Mouse (Mus musculus) liver, adult 2 months (tissue): Measurements from ENCODE around the gene Gpc6. TPM values are rescaled to one million over a fixed set of nuclear protein-coding genes. Genes with fewer than 3 reads are reported as not detected.

Source experiments
- DNase-seq: peaks from one replicate; pipeline ENCODE4 v3.0.0-alpha.2; 2011; ENCODE audit warnings: low read depth, low spot score; ENCODE audit errors: extremely low read depth
- H3K27ac ChIP-seq: fragments of 200-500 bp; replicated peaks from 2 replicates; pipeline ENCODE4 v1.5.1; 2012; ENCODE audit warnings: low read depth, mild to moderate bottlenecking, control low read depth, inconsistent platforms, low read length; ENCODE audit not compliant: insufficient read depth
- H3K27me3 ChIP-seq: fragments of 200-500 bp; 2 replicates; pipeline ENCODE4 v1.6.1; 2012; ENCODE audit warnings: mild to moderate bottlenecking, moderate library complexity, low read length, inconsistent platforms; ENCODE audit not compliant: control insufficient read depth, insufficient read depth
- H3K36me3 ChIP-seq: fragments of 200-500 bp; 2 replicates; pipeline ENCODE4 v1.6.1; 2012; ENCODE audit warnings: low read length, inconsistent platforms; ENCODE audit not compliant: control insufficient read depth, insufficient read depth
- H3K4me1 ChIP-seq: fragments of 200-500 bp; 2 replicates; pipeline ENCODE4 v1.6.1; 2011; ENCODE audit warnings: low read length; ENCODE audit not compliant: control insufficient read depth, insufficient read depth
- H3K4me3 ChIP-seq: fragments of 200-500 bp; 2 replicates; pipeline ENCODE4 v1.5.1; 2011; ENCODE audit warnings: low read depth, mild to moderate bottlenecking, control low read depth, low read length, moderate library complexity; ENCODE audit not compliant: insufficient read depth
- H3K79me2 ChIP-seq: fragments of 200-500 bp; 2 replicates; pipeline ENCODE4 v1.6.1; 2012; ENCODE audit warnings: inconsistent platforms, mild to moderate bottlenecking, low read length, moderate library complexity; ENCODE audit not compliant: control insufficient read depth, insufficient read depth
- H3K9ac ChIP-seq: fragments of 200-500 bp; 2 replicates; pipeline ENCODE4 v1.6.1; 2012; ENCODE audit warnings: low read depth, mild to moderate bottlenecking, control low read depth, inconsistent platforms, low read length
- CTCF ChIP-seq: fragments of 200-500 bp; IDR thresholded peaks from 2 replicates; pipeline ENCODE4 v1.5.1; 2011; ENCODE audit warnings: low read depth, low read length, control low read depth
- POLR2A ChIP-seq: fragments of 200-500 bp; IDR thresholded peaks from 2 replicates; pipeline ENCODE4 v1.6.1; 2011; ENCODE audit warnings: low read length, control low read depth; ENCODE audit not compliant: insufficient read depth; ENCODE audit errors: extremely low read depth
- WGBS: fragments of 180-500 bp; shearing (Covaris S2); methylation state at CpG from one replicate; pipeline ENCODE4 v1.1.7; 2018; 5-methylcytosine and 5-hydroxymethylcytosine counted together
- polyA plus RNA-seq: library from polyadenylated mRNA; depleted of rRNA; stranded (reverse); fragments of >200 nt; gene quantifications from 2 replicates; pipeline ENCODE4 v1.2.3, GENCODE M21; 2012
- total RNA-seq: library from RNA; depleted of rRNA; stranded (reverse); fragments of >200 nt; gene quantifications from 2 replicates; pipeline ENCODE4 v1.2.3, GENCODE M21; 2014

The Gpc6 gene
- total and polyA plus RNA-seq, 2 experiments, result 0.88 to 2.6 TPM

DNA sequence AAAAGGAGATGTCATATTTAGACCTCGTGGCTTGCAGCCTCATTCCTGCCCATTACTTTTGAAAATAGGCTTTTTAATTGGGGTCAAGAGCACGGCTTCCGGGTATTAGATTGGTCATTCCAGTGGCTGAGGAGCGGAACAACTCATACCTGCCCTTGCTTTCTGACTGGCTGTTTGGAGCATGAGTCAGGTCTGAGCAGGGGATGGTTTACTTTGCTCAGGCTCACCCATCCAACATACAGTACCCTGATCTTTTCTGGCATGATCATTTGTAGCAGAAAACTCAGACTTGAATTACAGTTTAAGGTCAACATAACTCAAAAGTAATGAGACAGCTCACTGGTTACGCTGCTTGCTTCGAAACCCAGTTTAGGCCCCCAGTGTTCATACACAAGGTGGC is 1068.7 kb downstream of the Gpc6 start:
- Histone ChIP-seq H3K27me3 (no peaks in the 10 kb centered on the region), H3K9ac (no peak overlapping the region), H3K36me3 (no peaks in the 10 kb centered on the region), H3K79me2 (no peaks in the 10 kb centered on the region), H3K27ac (no peak overlapping the region), H3K4me3 (no peak overlapping the region), H3K4me1 (no peaks in the 10 kb centered on the region)
- WGBS, result 83% methylated on average over 6 of the region's 6 CpGs
- no peak for DNase-seq
- no peak for TF ChIP-seq CTCF
- no peak for TF ChIP-seq POLR2A

DNA sequence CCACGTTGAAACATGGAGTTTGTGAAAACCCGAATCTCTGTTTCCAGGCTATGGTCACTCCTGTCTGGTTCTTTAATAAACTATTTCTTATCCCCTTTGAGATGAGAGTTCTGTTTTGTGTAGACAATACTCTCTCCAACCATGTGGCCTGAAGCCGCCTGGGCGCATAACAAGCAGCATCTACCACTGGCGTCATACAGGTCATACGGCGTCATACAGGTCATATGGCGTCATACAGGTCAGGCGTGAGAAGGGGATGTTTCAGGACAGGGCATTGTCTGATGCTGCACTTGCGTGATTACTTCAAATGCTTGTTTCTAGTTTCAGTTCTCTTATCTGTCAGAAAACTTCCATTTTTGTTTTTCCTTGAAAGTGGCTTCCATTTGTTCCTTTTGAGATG is 1079.3 kb downstream of the Gpc6 start:
- Histone ChIP-seq H3K27ac (no peak overlapping the region), H3K36me3 (no peaks in the 10 kb centered on the region), H3K4me3 (no peak overlapping the region), H3K27me3 (no peaks in the 10 kb centered on the region), H3K9ac (no peak overlapping the region), H3K79me2 (no peaks in the 10 kb centered on the region), H3K4me1 (peaks cover 5% of the 10 kb centered on the region)
- DNase-seq, result no peak
- WGBS, result 83% methylated on average over 10 of the region's 10 CpGs
- TF ChIP-seq CTCF, result no peak
- TF ChIP-seq POLR2A, result no peak

GRCm38 (mm10) chr14:118005697-118006096 is 1080.6 kb downstream of the Gpc6 start:
- Histone ChIP-seq H3K4me1 (peaks cover 5% of the 10 kb centered on the region), H3K9ac (no peak overlapping the region), H3K79me2 (no peaks in the 10 kb centered on the region), H3K27me3 (no peaks in the 10 kb centered on the region), H3K4me3 (no peak overlapping the region), H3K27ac (no peak overlapping the region), H3K36me3 (no peaks in the 10 kb centered on the region)
- WGBS, result 11% methylated on average over 5 of the region's 5 CpGs
- peak; percentile 54 for DNase-seq
- peak; percentile 38 for TF ChIP-seq CTCF
- TF ChIP-seq POLR2A, result no peak

GRCm38 (mm10) chr14:118009541-118009940 is 1084.4 kb downstream of the Gpc6 start:
- Histone ChIP-seq H3K4me3 (no peak overlapping the region), H3K79me2 (no peaks in the 10 kb centered on the region), H3K36me3 (no peaks in the 10 kb centered on the region), H3K9ac (no peak overlapping the region), H3K27me3 (no peaks in the 10 kb centered on the region), H3K27ac (no peak overlapping the region), H3K4me1 (no peaks in the 10 kb centered on the region)
- 54% methylated on average over 9 of the region's 9 CpGs for WGBS
- DNase-seq, result peak; percentile 47
- TF ChIP-seq POLR2A (no peak), CTCF (no peak)

DNA sequence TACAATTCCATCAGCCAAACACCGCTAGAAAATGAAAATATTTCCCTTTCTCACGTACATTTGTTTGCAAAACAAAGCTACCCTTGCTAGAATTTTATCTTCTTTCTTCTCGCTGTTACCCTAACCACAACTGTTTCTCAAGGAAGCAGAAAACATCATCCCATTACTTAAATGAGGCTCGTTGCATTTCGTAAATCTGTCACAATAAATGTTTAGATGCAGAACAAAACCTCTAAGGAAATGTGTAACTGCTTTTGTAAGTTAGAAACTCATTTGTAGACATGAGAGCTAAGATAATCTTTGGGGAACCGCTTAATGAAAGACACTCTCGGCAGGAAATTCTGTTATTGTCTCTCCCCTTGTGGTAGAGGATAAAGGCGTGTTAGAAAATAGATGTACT is 1088.1 kb downstream of the Gpc6 start:
- no peaks in the 10 kb centered on the region for H3K27me3 ChIP-seq
- H3K36me3 ChIP-seq, result no peaks in the 10 kb centered on the region
- 84% methylated on average over 8 of the region's 8 CpGs for WGBS
- DNase-seq, result no peak
- no peaks in the 10 kb centered on the region for H3K79me2 ChIP-seq
- no peak for TF ChIP-seq POLR2A
- no peak for TF ChIP-seq CTCF
- no peak overlapping the region for H3K27ac ChIP-seq
- H3K4me1 ChIP-seq, result no peaks in the 10 kb centered on the region
- H3K4me3 ChIP-seq, result no peak overlapping the region
- H3K9ac ChIP-seq, result no peak overlapping the region

- WGBS, result 83% methylated on average over 5 of the region's 5 CpGs
- Histone ChIP-seq H3K4me3 (no peak overlapping the region), H3K9ac (no peak overlapping the region), H3K4me1 (peaks cover 5% of the 10 kb centered on the region; the same call in 1 of the 2 replicates), H3K27ac (no peak overlapping the region), H3K79me2 (no peaks in the 10 kb centered on the region), H3K36me3 (no peaks in the 10 kb centered on the region), H3K27me3 (no peaks in the 10 kb centered on the region)
- TF ChIP-seq POLR2A, result no peak
- no peak for TF ChIP-seq CTCF
- no peak for DNase-seq
Measured at GRCm38 (mm10) chr14:118019314-118019713, 1094.2 kb downstream of the Gpc6 start.
